Mouse (Mus musculus) limb, embryonic 14.5 days (tissue): ENCODE data around the gene Rps6kc1. TPM values are rescaled to one million over a fixed set of nuclear protein-coding genes. Genes with fewer than 3 reads are reported as not detected.
A peak's percentile ranks its signal among the peaks of the same experiment; 100 is the strongest.

Source experiments
- ATAC-seq: fragments of 200-750 bp; cut with Nextera tagmentation; 2 replicates; pipeline ENCODE4 v1.8.0; 2017; ENCODE audit warnings: low read depth, moderate number of reproducible peaks, moderate TSS enrichment; ENCODE audit not compliant: low FRiP score
- DNase-seq: peaks from one replicate; pipeline ENCODE4 v3.0.0-alpha.2; 2015; ENCODE audit warnings: low spot score
- H3K27ac ChIP-seq: fragments of 300-500 bp; sonication (generic); replicated peaks from 2 replicates; pipeline ENCODE4 v1.5.1; 2014; ENCODE audit warnings: low read depth, mild to moderate bottlenecking, low read length, moderate library complexity, mixed read lengths
- H3K27me3 ChIP-seq: fragments of 300-500 bp; sonication (generic); 2 replicates; pipeline ENCODE4 v1.6.1; 2014; ENCODE audit warnings: low read length, mixed read lengths; ENCODE audit not compliant: control insufficient read depth, insufficient read depth
- H3K36me3 ChIP-seq: fragments of 300-500 bp; sonication (generic); 2 replicates; pipeline ENCODE4 v1.6.1; 2014; ENCODE audit warnings: mild to moderate bottlenecking, low read length, moderate library complexity, mixed read lengths; ENCODE audit not compliant: control insufficient read depth, insufficient read depth
- H3K4me1 ChIP-seq: fragments of 300-500 bp; sonication (generic); 2 replicates; pipeline ENCODE4 v1.6.1; 2014; ENCODE audit warnings: antibody characterized with exemption, low read length, mixed read lengths; ENCODE audit not compliant: control insufficient read depth, insufficient read depth
- H3K4me2 ChIP-seq: fragments of 300-500 bp; sonication (generic); replicated peaks from 2 replicates; pipeline ENCODE4 v1.6.1; 2014; ENCODE audit warnings: low read depth, mild to moderate bottlenecking, low read length, moderate library complexity; ENCODE audit not compliant: severe bottlenecking
- H3K4me3 ChIP-seq: fragments of 300-500 bp; sonication (generic); replicated peaks from 2 replicates; pipeline ENCODE4 v1.5.1; 2014; ENCODE audit warnings: low read length
- H3K9ac ChIP-seq: fragments of 300-500 bp; sonication (generic); 2 replicates; pipeline ENCODE4 v1.6.1; 2014; ENCODE audit warnings: mild to moderate bottlenecking, low read depth, low read length, moderate library complexity; ENCODE audit not compliant: severe bottlenecking
- H3K9me3 ChIP-seq: fragments of 300-500 bp; sonication (generic); 2 replicates; pipeline ENCODE4 v1.6.1; 2016; ENCODE audit warnings: low read length; ENCODE audit not compliant: control insufficient read depth
- POLR2A ChIP-seq: fragments of 200-500 bp; IDR thresholded peaks from 2 replicates; pipeline ENCODE4 v1.8.0; 2012; ENCODE audit warnings: inconsistent platforms, mild to moderate bottlenecking, moderate library complexity, borderline replicate concordance; ENCODE audit not compliant: insufficient read depth, insufficient read length; ENCODE audit errors: extremely low read depth
- WGBS: fragments of 180-500 bp; shearing (Covaris S2); extraction: QIAGEN DNeasy Blood & Tissue Kit; methylation state at CpG from one replicate; pipeline ENCODE4 v1.1.7; 2014; 5-methylcytosine and 5-hydroxymethylcytosine counted together
- polyA plus RNA-seq, 2 experiments: library from polyadenylated mRNA; depleted of rRNA in 1 of 2; stranded (reverse) in 1 of 2; unstranded in 1 of 2; fragments of >200 nt; fragmentation: Nextera tagmentation in 1 of 2; extraction: Ambion mirVana in 1 of 2; gene quantifications; 2 replicates each; pipeline versions ENCODE4 v1.2.1 to v1.2.3; 2012 to 2014

Rps6kc1 gene
- polyA plus RNA-seq (2012; rRNA removed) (14.7 and 16.6 TPM in 2 replicates), polyA plus RNA-seq (2014; fragmentation: Nextera tagmentation; extraction: Ambion mirVana) (17.4 and 19.4 TPM in 2 replicates)

DNA sequence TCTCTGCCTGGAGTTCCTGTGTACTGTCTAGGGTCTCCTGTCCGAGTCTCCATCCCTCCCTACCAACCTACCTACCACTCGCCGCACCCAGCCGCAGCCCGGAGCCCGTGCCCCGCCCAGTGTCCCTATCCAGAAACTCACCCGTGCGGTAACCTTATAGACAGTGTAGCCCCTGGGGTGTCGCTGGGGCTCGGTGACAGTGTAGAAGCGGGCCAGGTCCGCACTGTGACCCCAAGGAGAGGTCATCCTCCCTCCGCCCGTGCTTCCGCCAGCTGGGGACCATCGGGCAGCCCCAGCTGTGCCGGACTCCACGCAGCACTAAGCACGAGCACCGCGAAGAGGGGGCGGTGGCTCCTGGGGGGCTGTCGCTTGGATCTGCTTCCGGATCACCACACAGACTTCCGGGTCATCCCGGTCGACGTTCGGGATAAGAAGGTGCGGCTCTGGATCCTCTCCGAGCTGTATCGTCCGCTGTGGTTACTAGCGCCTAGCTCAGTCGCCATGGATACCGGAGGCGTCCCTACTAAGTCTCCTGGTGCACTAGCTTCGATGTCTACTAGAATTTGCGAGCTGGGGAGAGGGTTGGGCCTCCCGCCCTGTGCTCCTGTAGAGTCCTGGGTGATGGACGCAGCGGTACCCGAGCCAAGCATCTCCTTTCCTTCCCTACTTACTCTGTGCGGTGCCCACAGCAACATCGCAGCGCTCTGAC is at the start of gene Rps6kc1:
TSS of gene Rps6kc1 (minus strand) at position 356 of the 709 bp plus-strand sequence.
- Histone ChIP-seq H3K9ac (peak within 1 kb of the TSS; percentile 64), H3K27ac (0 out of 2 replicates have a peak within 1 kb of the TSS, but pooled peaks have one; percentile 26), H3K9me3 (no peaks in the 10 kb centered on the region), H3K4me3 (peak within 1 kb of the TSS; percentile 62), H3K4me2 (peak within 1 kb of the TSS; percentile 59), H3K36me3 (no peaks in the 10 kb centered on the region), H3K27me3 (no peaks in the 10 kb centered on the region), H3K4me1 (peaks cover 15% of the 10 kb centered on the region)
- 3% methylated on average over 39 of the region's 47 CpGs for WGBS
- DNase-seq, result peak; percentile 82
- ATAC-seq, result peak; percentile 95
- peak; percentile 71; the same call in 1 of the 2 replicates for TF ChIP-seq POLR2A

DNA sequence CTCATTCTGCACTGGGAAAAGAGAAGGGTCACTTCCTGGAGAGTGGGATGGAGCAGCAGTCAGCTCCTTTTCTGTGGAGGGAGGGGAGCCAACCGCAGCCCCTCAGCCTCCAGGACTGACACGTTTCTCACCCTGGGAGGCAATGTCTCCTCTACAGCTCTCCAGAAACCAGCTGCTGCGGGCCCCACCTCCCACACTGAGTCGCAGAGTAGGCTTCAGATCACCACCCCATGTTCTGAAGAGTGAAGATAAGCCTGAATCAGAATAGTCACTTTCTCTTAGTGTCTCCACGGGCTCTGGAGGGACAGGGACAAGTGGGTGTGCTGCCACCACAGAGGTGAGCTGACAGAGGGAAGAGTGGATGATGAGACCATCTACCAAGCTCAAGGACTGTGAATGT is 47.3 kb upstream of the Rps6kc1 start:
- Histone ChIP-seq H3K4me3 (no peak overlapping the region), H3K9ac (no peak overlapping the region), H3K4me2 (no peak overlapping the region), H3K9me3 (no peaks in the 10 kb centered on the region), H3K36me3 (peaks cover 92% of the 10 kb centered on the region), H3K27me3 (no peaks in the 10 kb centered on the region), H3K4me1 (no peaks in the 10 kb centered on the region), H3K27ac (no peak overlapping the region)
- ATAC-seq, result no peak
- 67% methylated on average over 5 of the region's 5 CpGs for whole genome bisulfite sequencing
- DNase-seq, result no peak
- TF ChIP-seq POLR2A, result no peak

DNA sequence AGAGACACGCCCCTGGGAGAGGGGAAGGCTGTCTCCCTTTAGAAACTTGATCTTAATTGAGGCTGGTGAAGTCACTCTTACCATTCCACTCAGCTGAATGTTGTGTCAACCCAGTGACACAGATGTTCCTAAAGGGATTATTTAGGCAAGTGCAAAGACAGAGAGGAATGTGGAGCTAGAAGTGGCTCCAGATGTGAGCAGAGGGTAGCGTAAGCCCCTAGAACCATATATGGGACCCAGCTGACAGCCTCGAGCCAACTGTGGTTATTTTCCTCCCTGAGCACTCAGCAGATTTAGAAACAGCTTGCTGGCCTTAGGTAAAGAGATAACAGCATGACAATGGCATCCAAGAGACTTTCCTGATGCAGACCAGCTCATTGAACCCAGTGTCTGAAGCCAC is 41.4 kb upstream of the Rps6kc1 start:
- H3K4me3 ChIP-seq, result no peak overlapping the region
- DNase-seq (peak; percentile 54), ATAC-seq (peak; percentile 78; the same call in 1 of the 2 replicates)
- no peak for TF ChIP-seq POLR2A
- H3K36me3 ChIP-seq, result peaks cover 98% of the 10 kb centered on the region
- H3K27me3 ChIP-seq, result no peaks in the 10 kb centered on the region
- no peaks in the 10 kb centered on the region for H3K9me3 ChIP-seq
- H3K27ac ChIP-seq, result no peak overlapping the region
- WGBS, result 46% methylated on average over 3 of the region's 3 CpGs
- no peak overlapping the region for H3K9ac ChIP-seq
- H3K4me1 ChIP-seq, result no peaks in the 10 kb centered on the region
- H3K4me2 ChIP-seq, result no peak overlapping the region

DNA sequence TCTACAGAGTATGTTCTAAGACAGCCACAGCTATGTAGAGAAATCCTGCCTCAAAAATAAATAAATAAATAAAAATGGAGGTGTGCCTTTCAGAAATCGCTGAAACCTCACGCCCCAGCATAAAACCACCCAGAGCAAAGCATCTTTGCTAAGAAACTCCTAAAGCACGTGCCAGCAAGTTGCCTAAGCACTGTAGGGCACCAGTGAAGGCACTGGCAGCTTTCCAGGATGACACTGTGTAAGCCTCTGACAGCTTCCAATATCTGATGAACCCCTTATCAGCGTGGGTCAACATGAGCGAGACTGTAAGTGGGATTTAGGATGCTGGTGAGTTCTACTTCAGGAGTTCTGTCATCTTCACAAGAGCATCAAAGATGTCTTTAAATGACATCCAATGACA is 39.4 kb upstream of the Rps6kc1 start:
- H3K4me1 ChIP-seq, result no peaks in the 10 kb centered on the region
- H3K36me3 ChIP-seq, result peaks cover 98% of the 10 kb centered on the region
- no peaks in the 10 kb centered on the region for H3K27me3 ChIP-seq
- no peaks in the 10 kb centered on the region for H3K9me3 ChIP-seq
- H3K4me2 ChIP-seq, result no peak overlapping the region
- no peak overlapping the region for H3K27ac ChIP-seq
- ATAC-seq (no peak), DNase-seq (no peak)
- H3K4me3 ChIP-seq, result no peak overlapping the region
- H3K9ac ChIP-seq, result no peak overlapping the region
- no peak for TF ChIP-seq POLR2A
- 89% methylated on average over 5 of the region's 5 CpGs for WGBS

DNA sequence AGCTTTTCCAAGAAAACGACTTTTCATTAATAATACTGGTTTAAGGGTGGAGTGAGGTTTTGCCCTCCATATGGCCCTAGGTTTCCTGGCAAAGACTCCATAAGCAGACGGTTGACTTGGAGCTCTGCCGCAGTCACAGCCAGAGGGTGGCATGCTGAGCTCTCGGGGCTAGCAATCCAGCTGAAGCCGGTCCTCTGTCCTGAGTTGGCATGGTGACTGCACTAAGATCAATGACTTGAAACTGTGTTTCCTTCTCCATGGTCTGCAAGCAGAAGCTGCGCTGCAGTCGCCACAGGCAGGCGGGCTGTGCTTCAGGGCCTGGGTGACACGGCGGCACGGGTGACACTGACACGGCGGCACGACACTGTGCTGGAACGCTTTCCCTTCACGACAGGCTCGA is 37.3 kb upstream of the Rps6kc1 start:
- Histone ChIP-seq H3K36me3 (peaks cover 93% of the 10 kb centered on the region), H3K4me1 (no peaks in the 10 kb centered on the region), H3K4me3 (no peak overlapping the region), H3K27me3 (no peaks in the 10 kb centered on the region), H3K9ac (no peak overlapping the region), H3K9me3 (no peaks in the 10 kb centered on the region), H3K27ac (no peak overlapping the region), H3K4me2 (no peak overlapping the region)
- DNase-seq (no peak), ATAC-seq (no peak)
- WGBS, result 86% methylated on average over 16 of the region's 17 CpGs
- no peak for TF ChIP-seq POLR2A
